Mouse (Mus musculus): Measurements from ENCODE around the gene Cnp. TPM values are rescaled to one million over a fixed set of nuclear protein-coding genes. Genes with fewer than 3 reads are reported as not detected.

The Cnp gene
- polyA plus RNA-seq, 1 experiment from 2014 or later = 61.3 TPM

GRCm38 (mm10) chr11:100628056-100628455, 53.4 kb downstream of the Cnp start:
- H3K4me3 ChIP-seq = no peak overlapping the region
- no peaks in the 10 kb centered on the region for H3K27me3 ChIP-seq
- H3K4me1 ChIP-seq (replicated peaks) = peaks cover 27% of the 10 kb centered on the region
- no peaks in the 10 kb centered on the region for H3K9me3 ChIP-seq
- no peak overlapping the region for H3K4me2 ChIP-seq
- WGBS = 95% methylated on average over 5 of the region's 5 CpGs
- H3K9ac ChIP-seq = no peak overlapping the region
- ATAC-seq (ENCODE audit: low FRiP score, low read depth) = no peak
- H3K36me3 ChIP-seq = 0 out of 2 replicates have a peak, but pooled peaks cover 12% of the 10 kb centered on the region
- peak overlapping the region; percentile 43; the same call in 1 of the 2 replicates for H3K27ac ChIP-seq (replicated peaks)

GRCm38 (mm10) chr11:100628862-100629352, 54.2 kb downstream of the Cnp start:
- H3K27ac ChIP-seq (replicated peaks) = peak overlapping the region; percentile 43
- 0 out of 2 replicates have a peak, but pooled peaks cover 12% of the 10 kb centered on the region for H3K36me3 ChIP-seq
- no peak overlapping the region for H3K9ac ChIP-seq
- H3K4me2 ChIP-seq = no peak overlapping the region
- peak; percentile 57 for ATAC-seq (ENCODE audit: low FRiP score, low read depth)
- peaks cover 19% of the 10 kb centered on the region for H3K4me1 ChIP-seq (replicated peaks)
- no peak overlapping the region for H3K4me3 ChIP-seq
- 23% methylated on average over 13 of the region's 13 CpGs for WGBS
- H3K9me3 ChIP-seq = no peaks in the 10 kb centered on the region
- H3K27me3 ChIP-seq = no peaks in the 10 kb centered on the region

GRCm38 (mm10) chr11:100634530-100634929, 59.8 kb downstream of the Cnp start:
- peaks cover 1% of the 10 kb centered on the region; the same call in 1 of the 2 replicates for H3K27me3 ChIP-seq
- no peaks in the 10 kb centered on the region for H3K4me1 ChIP-seq (replicated peaks)
- 74% methylated on average over 7 of the region's 7 CpGs for WGBS
- H3K9me3 ChIP-seq = no peaks in the 10 kb centered on the region
- ATAC-seq (ENCODE audit: low FRiP score, low read depth) = no peak
- no peak overlapping the region for H3K4me3 ChIP-seq
- H3K27ac ChIP-seq (replicated peaks) = no peak overlapping the region
- H3K36me3 ChIP-seq = no peaks in the 10 kb centered on the region
- no peak overlapping the region for H3K9ac ChIP-seq
- H3K4me2 ChIP-seq = no peak overlapping the region

- ATAC-seq (ENCODE audit: low FRiP score, low read depth) = peak; percentile 75
- Histone ChIP-seq H3K9me3 (no peaks in the 10 kb centered on the region), H3K27me3 (peaks cover 6% of the 10 kb centered on the region; the same call in 1 of the 2 replicates), H3K9ac (peak overlapping the region; percentile 45), H3K27ac (replicated peaks) (peak overlapping the region; percentile 18), H3K4me2 (peak overlapping the region; percentile 77), H3K36me3 (no peaks in the 10 kb centered on the region), H3K4me3 (peak overlapping the region; percentile 44), H3K4me1 (replicated peaks) (peaks cover 12% of the 10 kb centered on the region)
- 7% methylated on average over 52 of the region's 52 CpGs for WGBS
Observed at GRCm38 (mm10) chr11:100640159-100640906, 65.6 kb downstream of the Cnp start.

Other genes starting within 250 kb of the Cnp start
- gene Gast, start 240.5 kb upstream of the Cnp start, polyA plus RNA-seq (2015; fragmentation: Nextera tagmentation; extraction: Ambion mirVana) = 0.38 TPM in 1 of 2 replicates, not detected in the other
- 253 and 256 TPM in 2 replicates for gene Hap1, start 218.8 kb upstream of the Cnp start, polyA plus RNA-seq (2015; fragmentation: Nextera tagmentation; extraction: Ambion mirVana)
- gene Jup, start 177.1 kb upstream of the Cnp start, polyA plus RNA-seq (2015; fragmentation: Nextera tagmentation; extraction: Ambion mirVana) = 73.2 and 78.1 TPM in 2 replicates
- 21.2 and 25.5 TPM in 2 replicates for gene P3h4, start 160.1 kb upstream of the Cnp start, polyA plus RNA-seq (2015; fragmentation: Nextera tagmentation; extraction: Ambion mirVana)
- 26.6 and 27.1 TPM in 2 replicates for gene Fkbp10, start 159.2 kb upstream of the Cnp start, polyA plus RNA-seq (2015; fragmentation: Nextera tagmentation; extraction: Ambion mirVana)
- 112 and 114 TPM in 2 replicates for gene Nt5c3b, start 133.1 kb upstream of the Cnp start, polyA plus RNA-seq (2015; fragmentation: Nextera tagmentation; extraction: Ambion mirVana)
- gene Klhl10, start 133.0 kb upstream of the Cnp start, polyA plus RNA-seq (2015; fragmentation: Nextera tagmentation; extraction: Ambion mirVana) = 0.77 and 1.0 TPM in 2 replicates
- 9.8 and 11.1 TPM in 2 replicates for gene Klhl11, start 102.2 kb upstream of the Cnp start, polyA plus RNA-seq (2015; fragmentation: Nextera tagmentation; extraction: Ambion mirVana)
- 228 and 230 TPM in 2 replicates for gene Acly, start 46.9 kb upstream of the Cnp start, polyA plus RNA-seq (2015; fragmentation: Nextera tagmentation; extraction: Ambion mirVana)
- gene Ttc25, start 29.3 kb upstream of the Cnp start, polyA plus RNA-seq (2015; fragmentation: Nextera tagmentation; extraction: Ambion mirVana) = 2.6 and 2.7 TPM in 2 replicates
- 96.2 and 104 TPM in 2 replicates for gene Nkiras2, start 44.3 kb downstream of the Cnp start, polyA plus RNA-seq (2015; fragmentation: Nextera tagmentation; extraction: Ambion mirVana)
- 278 and 296 TPM in 2 replicates for gene Dnajc7, start 45.3 kb downstream of the Cnp start, polyA plus RNA-seq (2015; fragmentation: Nextera tagmentation; extraction: Ambion mirVana)
- gene Zfp385c, start 117.6 kb downstream of the Cnp start, polyA plus RNA-seq (2015; fragmentation: Nextera tagmentation; extraction: Ambion mirVana) = 0.82 and 0.94 TPM in 2 replicates
- gene Dhx58, start 129.4 kb downstream of the Cnp start, polyA plus RNA-seq (2015; fragmentation: Nextera tagmentation; extraction: Ambion mirVana) = 3.0 and 3.1 TPM in 2 replicates
- gene Kat2a, start 137.6 kb downstream of the Cnp start, polyA plus RNA-seq (2015; fragmentation: Nextera tagmentation; extraction: Ambion mirVana) = 67.2 and 74.0 TPM in 2 replicates
- gene Hspb9, start 138.9 kb downstream of the Cnp start, polyA plus RNA-seq (2015; fragmentation: Nextera tagmentation; extraction: Ambion mirVana) = 0.25 and 0.35 TPM in 2 replicates
- 42.0 and 42.4 TPM in 2 replicates for gene Rab5c, start 163.3 kb downstream of the Cnp start, polyA plus RNA-seq (2015; fragmentation: Nextera tagmentation; extraction: Ambion mirVana)
- gene Kcnh4, start 185.0 kb downstream of the Cnp start, polyA plus RNA-seq (2015; fragmentation: Nextera tagmentation; extraction: Ambion mirVana) = 8.8 and 10.3 TPM in 2 replicates
- 0.38 and 1.3 TPM in 2 replicates for gene Hcrt, start 188.0 kb downstream of the Cnp start, polyA plus RNA-seq (2015; fragmentation: Nextera tagmentation; extraction: Ambion mirVana)
- 7.4 and 8.4 TPM in 2 replicates for gene Ghdc, start 196.1 kb downstream of the Cnp start, polyA plus RNA-seq (2015; fragmentation: Nextera tagmentation; extraction: Ambion mirVana)

All from hindbrain, embryonic 15.5 days (tissue).